Mouse (Mus musculus): ENCODE results near the gene Arhgef25.

The Arhgef25 gene

GRCm38 (mm10) chr10:127173148-127174065 is 16.5 kb downstream of the Arhgef25 start:
- no peaks in the 10 kb centered on the region for H3K9me3 ChIP-seq (ENCODE audit: low read length)
- H3K4me1 ChIP-seq (replicated peaks; ENCODE audit: low read depth, low read length): peaks cover 67% of the 10 kb centered on the region
- TF ChIP-seq POU5F1 (IDR thresholded peaks at IDR 0.05; ENCODE audit: borderline replicate concordance, low read length) (no peak), CTCF (conservative IDR thresholded peaks at IDR 0.05; ENCODE audit: low read length) (no peak), NANOG (IDR thresholded peaks at IDR 0.05; ENCODE audit: borderline replicate concordance, low read length) (no peak)
- no peak overlapping the region for H3K4me3 ChIP-seq (replicated peaks; ENCODE audit: low read length)
- no peaks in the 10 kb centered on the region for H3K36me3 ChIP-seq (ENCODE audit: insufficient read depth, low read length)
- peaks cover 29% of the 10 kb centered on the region for H3K27me3 ChIP-seq (ENCODE audit: insufficient read depth, low read length)

DNA sequence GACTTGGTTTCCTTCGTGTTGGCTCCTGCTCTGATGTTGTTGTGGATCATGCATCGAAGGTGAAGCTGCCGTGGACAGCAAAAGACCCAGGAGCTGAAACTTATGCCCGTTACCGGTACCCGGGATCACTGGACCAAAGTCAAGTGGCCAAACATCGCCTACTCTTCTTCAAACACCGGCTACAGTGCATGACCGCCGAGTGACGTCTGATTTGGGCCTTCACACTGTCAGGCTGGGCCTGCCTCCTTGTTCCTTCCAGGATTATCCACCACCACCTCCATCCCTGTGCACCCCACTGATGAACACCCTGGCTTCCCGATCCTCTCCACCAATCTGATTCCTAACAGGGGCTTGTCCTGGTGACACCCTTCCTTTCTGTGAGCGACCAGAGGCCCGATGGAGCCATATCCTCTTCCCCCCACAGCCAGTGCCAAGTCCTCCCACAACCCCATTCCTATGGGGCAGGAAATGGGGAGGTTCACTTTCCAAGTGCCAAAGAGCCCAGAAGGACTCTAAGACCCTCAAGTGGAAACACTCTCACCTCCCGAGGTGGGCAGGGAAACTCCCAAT is 18.2 kb downstream of the Arhgef25 start:
- Histone ChIP-seq H3K4me3 (replicated peaks; ENCODE audit: low read length) (0 out of 2 replicates have a peak overlapping the region, but pooled peaks have one; percentile 78), H3K36me3 (ENCODE audit: insufficient read depth, low read length) (no peaks in the 10 kb centered on the region), H3K4me1 (replicated peaks; ENCODE audit: low read depth, low read length) (peaks cover 65% of the 10 kb centered on the region), H3K9me3 (ENCODE audit: low read length) (no peaks in the 10 kb centered on the region), H3K27me3 (ENCODE audit: insufficient read depth, low read length) (peaks cover 39% of the 10 kb centered on the region)
- TF ChIP-seq POU5F1 (IDR thresholded peaks at IDR 0.05; ENCODE audit: borderline replicate concordance, low read length): no peak

DNA sequence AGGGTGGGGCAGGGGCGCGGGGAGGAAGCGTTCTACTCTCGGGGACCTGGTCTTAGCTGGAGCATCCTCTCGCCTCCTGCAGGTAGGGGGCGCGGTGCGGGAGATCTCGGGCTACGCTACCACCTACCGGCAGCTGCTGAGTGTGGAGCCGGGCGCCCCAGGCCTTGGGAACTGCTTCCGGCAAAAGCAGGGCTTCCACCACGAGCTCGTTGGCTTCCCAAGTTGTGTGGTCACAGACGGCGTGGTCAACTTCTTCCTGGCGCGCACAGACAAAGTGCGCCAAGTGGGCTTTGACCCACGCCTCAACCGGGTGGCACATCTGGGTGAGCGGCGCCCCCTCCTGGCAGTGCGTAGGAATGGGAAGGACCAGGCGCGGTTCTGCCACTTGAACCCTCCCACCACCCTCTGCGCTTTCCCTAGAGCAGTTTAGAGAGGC is 19.0 kb downstream of the Arhgef25 start:
- H3K27me3 ChIP-seq (ENCODE audit: insufficient read depth, low read length): peaks cover 48% of the 10 kb centered on the region
- H3K4me3 ChIP-seq (replicated peaks; ENCODE audit: low read length): peak overlapping the region; percentile 78
- no peaks in the 10 kb centered on the region for H3K36me3 ChIP-seq (ENCODE audit: insufficient read depth, low read length)
- TF ChIP-seq NANOG (IDR thresholded peaks at IDR 0.05; ENCODE audit: borderline replicate concordance, low read length): no peak
- peak; percentile 88 for TF ChIP-seq CTCF (conservative IDR thresholded peaks at IDR 0.05; ENCODE audit: low read length)
- no peaks in the 10 kb centered on the region for H3K9me3 ChIP-seq (ENCODE audit: low read length)
- H3K4me1 ChIP-seq (replicated peaks; ENCODE audit: low read depth, low read length): peaks cover 65% of the 10 kb centered on the region

- Histone ChIP-seq H3K4me1 (replicated peaks; ENCODE audit: low read depth, low read length) (peaks cover 63% of the 10 kb centered on the region), H3K9me3 (ENCODE audit: low read length) (no peaks in the 10 kb centered on the region), H3K36me3 (ENCODE audit: insufficient read depth, low read length) (no peaks in the 10 kb centered on the region), H3K27me3 (ENCODE audit: insufficient read depth, low read length) (peaks cover 56% of the 10 kb centered on the region), H3K4me3 (replicated peaks; ENCODE audit: low read length) (peak overlapping the region; percentile 78)
- TF ChIP-seq CTCF (conservative IDR thresholded peaks at IDR 0.05; ENCODE audit: low read length) (peak; percentile 24), POU5F1 (IDR thresholded peaks at IDR 0.05; ENCODE audit: borderline replicate concordance, low read length) (no peak)
Observed at GRCm38 (mm10) chr10:127170002-127170401, 19.9 kb downstream of the Arhgef25 start.

DNA sequence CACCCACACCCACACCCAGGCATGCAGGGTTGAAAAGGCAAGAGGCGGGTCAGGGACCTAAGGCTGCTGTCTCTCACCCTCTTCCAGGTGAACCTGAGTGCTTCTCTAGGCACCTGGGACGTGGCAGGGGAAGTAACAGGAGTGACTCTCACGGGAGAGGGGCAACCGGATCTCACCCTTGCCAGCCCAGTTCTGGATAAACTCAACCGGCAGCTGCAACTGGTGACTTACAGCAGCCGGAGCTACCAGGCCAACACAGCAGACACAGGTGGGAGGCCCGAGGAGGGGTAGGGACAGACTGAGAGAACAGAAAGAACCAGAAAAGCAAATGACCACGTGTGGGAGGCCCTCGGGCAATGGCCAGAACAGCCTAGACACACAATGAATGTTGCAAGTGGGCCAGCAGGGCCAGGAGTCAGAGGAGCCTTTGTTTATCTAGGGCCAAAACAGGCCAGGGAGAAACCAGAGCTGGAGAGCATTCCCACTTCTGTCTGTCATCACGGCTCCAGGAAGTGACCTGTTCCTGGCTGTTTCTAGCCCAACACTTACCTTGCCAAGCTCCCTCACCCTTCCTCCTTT is 22.2 kb downstream of the Arhgef25 start:
- Histone ChIP-seq H3K27me3 (ENCODE audit: insufficient read depth, low read length) (peaks cover 74% of the 10 kb centered on the region), H3K36me3 (ENCODE audit: insufficient read depth, low read length) (no peaks in the 10 kb centered on the region), H3K9me3 (ENCODE audit: low read length) (no peaks in the 10 kb centered on the region), H3K4me1 (replicated peaks; ENCODE audit: low read depth, low read length) (peaks cover 66% of the 10 kb centered on the region), H3K4me3 (replicated peaks; ENCODE audit: low read length) (no peak overlapping the region)
- TF ChIP-seq CTCF (conservative IDR thresholded peaks at IDR 0.05; ENCODE audit: low read length): no peak
- TF ChIP-seq NANOG (IDR thresholded peaks at IDR 0.05; ENCODE audit: borderline replicate concordance, low read length): no peak
- no peak for TF ChIP-seq POU5F1 (IDR thresholded peaks at IDR 0.05; ENCODE audit: borderline replicate concordance, low read length)

GRCm38 (mm10) chr10:127166771-127167613 is 22.9 kb downstream of the Arhgef25 start:
- no peak for TF ChIP-seq CTCF (conservative IDR thresholded peaks at IDR 0.05; ENCODE audit: low read length)
- TF ChIP-seq POU5F1 (IDR thresholded peaks at IDR 0.05; ENCODE audit: borderline replicate concordance, low read length): no peak
- no peak for TF ChIP-seq NANOG (IDR thresholded peaks at IDR 0.05; ENCODE audit: borderline replicate concordance, low read length)
- Histone ChIP-seq H3K36me3 (ENCODE audit: insufficient read depth, low read length) (no peaks in the 10 kb centered on the region), H3K4me1 (replicated peaks; ENCODE audit: low read depth, low read length) (peaks cover 67% of the 10 kb centered on the region), H3K4me3 (replicated peaks; ENCODE audit: low read length) (peak overlapping the region; percentile 86), H3K9me3 (ENCODE audit: low read length) (no peaks in the 10 kb centered on the region), H3K27me3 (ENCODE audit: insufficient read depth, low read length) (peaks cover 72% of the 10 kb centered on the region)

DNA sequence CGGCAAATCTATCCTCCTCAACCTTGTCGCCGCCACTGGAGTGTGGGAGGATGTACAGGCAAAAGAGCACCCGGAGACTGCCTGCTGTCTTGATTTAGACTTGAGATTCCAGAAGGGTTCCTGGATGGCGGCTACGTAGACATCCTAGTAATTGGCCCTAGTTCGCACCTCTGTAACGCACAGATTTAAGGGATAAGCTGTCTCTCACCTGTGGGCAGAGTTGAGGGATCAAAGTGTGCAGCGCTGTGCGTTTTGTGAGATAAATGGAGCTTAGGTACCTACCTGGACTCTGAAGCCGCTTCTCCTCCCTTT is 23.5 kb downstream of the Arhgef25 start:
- H3K36me3 ChIP-seq (ENCODE audit: insufficient read depth, low read length): no peaks in the 10 kb centered on the region
- peaks cover 70% of the 10 kb centered on the region for H3K27me3 ChIP-seq (ENCODE audit: insufficient read depth, low read length)
- peaks cover 61% of the 10 kb centered on the region for H3K4me1 ChIP-seq (replicated peaks; ENCODE audit: low read depth, low read length)
- peak overlapping the region; percentile 86 for H3K4me3 ChIP-seq (replicated peaks; ENCODE audit: low read length)
- H3K9me3 ChIP-seq (ENCODE audit: low read length): no peaks in the 10 kb centered on the region
- TF ChIP-seq CTCF (conservative IDR thresholded peaks at IDR 0.05; ENCODE audit: low read length) (no peak), NANOG (IDR thresholded peaks at IDR 0.05; ENCODE audit: borderline replicate concordance, low read length) (no peak), POU5F1 (IDR thresholded peaks at IDR 0.05; ENCODE audit: borderline replicate concordance, low read length) (no peak)

Data from E14TG2a.4 (cell line).